Mouse (Mus musculus): ENCODE measurements at regions not wholly inside any gene's neighbourhood (a gene's known extent, or its start where the extent isn't known, plus 50 kb on each side); places are given as distances from the start of the nearest gene placed in this dataset.

DNA sequence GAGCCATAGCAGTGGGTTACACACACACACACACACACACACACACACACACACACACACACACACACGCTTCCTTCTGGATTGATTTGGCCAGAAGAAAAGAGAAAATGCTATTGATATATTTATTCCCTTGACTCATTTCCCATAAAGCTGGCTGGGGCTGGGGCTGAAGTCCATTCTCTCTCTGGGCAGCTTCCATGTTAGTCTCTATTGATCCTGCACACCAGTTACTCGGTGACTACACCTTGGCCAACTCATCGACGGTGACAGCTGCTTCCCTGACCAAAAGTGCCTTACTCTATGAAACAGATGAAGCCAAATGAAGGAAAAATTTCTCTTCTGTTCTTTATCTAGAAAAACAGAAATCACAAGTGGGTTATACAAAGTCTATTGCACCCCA lies 82.1 kb downstream of the Snx18 start:
- no peak overlapping the region for H3K4me3 ChIP-seq (replicated peaks)
- TF ChIP-seq GATA1 (IDR thresholded peaks at IDR 0.05; ENCODE audit: borderline replicate concordance, low read length) (no peak), FLI1 (IDR thresholded peaks at IDR 0.05; ENCODE audit: low read length) (no peak)
- H3K4me1 ChIP-seq: no peaks in the 10 kb centered on the region
- no peaks in the 10 kb centered on the region for H3K36me3 ChIP-seq (replicated peaks; ENCODE audit: low read length)
- H3K27me3 ChIP-seq (replicated peaks): no peaks in the 10 kb centered on the region
- peaks cover 19% of the 10 kb centered on the region for H3K9me3 ChIP-seq

DNA sequence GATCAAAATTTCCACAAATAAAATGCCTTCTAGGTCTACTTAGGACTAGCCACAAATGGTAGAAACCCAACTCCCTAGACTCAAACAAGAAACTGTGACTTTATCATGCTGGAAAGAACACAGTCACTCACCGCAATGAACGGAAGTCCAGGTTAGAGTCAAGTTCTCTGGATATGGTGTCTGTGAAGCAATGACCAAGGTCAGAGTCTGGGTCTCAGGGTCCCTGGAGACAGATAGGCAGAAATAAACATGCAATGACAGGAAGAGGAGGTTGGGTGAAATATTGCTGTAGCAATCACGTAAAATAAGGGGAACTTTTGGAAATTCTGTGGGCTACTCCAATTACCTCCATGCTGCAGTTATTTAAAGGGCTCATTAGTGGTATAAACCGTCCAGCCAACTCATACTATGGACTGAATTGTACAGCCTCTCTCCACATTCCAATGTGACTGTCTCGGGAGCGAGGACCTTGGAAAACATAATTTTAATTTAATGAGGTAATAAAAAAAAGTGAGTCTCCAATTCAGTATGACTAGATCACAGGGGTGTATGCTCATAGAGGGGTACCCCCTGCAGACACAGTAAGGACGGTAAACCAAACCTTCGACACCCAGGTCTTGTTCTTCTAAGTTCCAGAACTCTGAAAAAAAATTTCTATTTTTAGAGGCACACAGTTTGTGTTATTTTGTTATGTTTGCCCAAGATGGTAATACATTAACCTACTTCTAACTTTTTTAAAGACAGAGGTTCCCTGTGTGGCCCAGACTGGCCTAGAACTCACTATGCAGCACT lies 83.5 kb downstream of the Snx18 start:
- no peaks in the 10 kb centered on the region for H3K4me1 ChIP-seq
- no peaks in the 10 kb centered on the region for H3K27me3 ChIP-seq (replicated peaks)
- TF ChIP-seq GATA1 (IDR thresholded peaks at IDR 0.05; ENCODE audit: borderline replicate concordance, low read length): no peak
- no peak for TF ChIP-seq FLI1 (IDR thresholded peaks at IDR 0.05; ENCODE audit: low read length)
- H3K9me3 ChIP-seq: peaks cover 19% of the 10 kb centered on the region
- H3K36me3 ChIP-seq (replicated peaks; ENCODE audit: low read length): no peaks in the 10 kb centered on the region
- H3K4me3 ChIP-seq (replicated peaks): no peak overlapping the region

DNA sequence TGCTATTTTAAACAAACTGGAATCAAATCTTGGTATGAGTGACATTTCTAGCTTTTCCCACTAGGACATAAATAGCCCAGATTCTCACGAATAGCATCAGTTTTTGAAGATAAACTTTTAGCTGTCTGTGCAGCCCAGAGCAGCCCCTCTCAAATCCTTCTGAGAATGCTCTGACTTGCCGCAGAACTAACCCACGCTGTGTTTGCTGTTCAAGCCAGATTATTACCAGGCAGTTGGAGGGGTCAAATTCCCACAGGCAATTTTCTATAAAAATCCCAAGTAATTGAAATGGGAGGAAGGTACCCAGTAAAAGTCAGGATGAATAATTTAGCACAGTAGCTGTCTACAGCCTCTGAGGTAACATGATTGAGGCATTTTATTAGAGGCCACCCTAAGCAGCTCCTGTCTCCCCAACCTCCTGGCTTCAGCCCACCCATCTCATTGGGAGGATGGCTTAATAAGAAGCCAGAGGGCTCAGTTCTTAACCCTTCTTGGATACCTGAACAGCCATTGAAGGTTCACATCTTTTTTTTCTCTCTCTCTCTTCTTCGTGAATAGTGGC lies 84.4 kb downstream of the Snx18 start:
- Histone ChIP-seq H3K27me3 (replicated peaks) (no peaks in the 10 kb centered on the region), H3K4me1 (no peaks in the 10 kb centered on the region), H3K9me3 (peaks cover 19% of the 10 kb centered on the region), H3K36me3 (replicated peaks; ENCODE audit: low read length) (no peaks in the 10 kb centered on the region), H3K4me3 (replicated peaks) (no peak overlapping the region)
- no peak for TF ChIP-seq GATA1 (IDR thresholded peaks at IDR 0.05; ENCODE audit: borderline replicate concordance, low read length)
- no peak for TF ChIP-seq FLI1 (IDR thresholded peaks at IDR 0.05; ENCODE audit: low read length)

DNA sequence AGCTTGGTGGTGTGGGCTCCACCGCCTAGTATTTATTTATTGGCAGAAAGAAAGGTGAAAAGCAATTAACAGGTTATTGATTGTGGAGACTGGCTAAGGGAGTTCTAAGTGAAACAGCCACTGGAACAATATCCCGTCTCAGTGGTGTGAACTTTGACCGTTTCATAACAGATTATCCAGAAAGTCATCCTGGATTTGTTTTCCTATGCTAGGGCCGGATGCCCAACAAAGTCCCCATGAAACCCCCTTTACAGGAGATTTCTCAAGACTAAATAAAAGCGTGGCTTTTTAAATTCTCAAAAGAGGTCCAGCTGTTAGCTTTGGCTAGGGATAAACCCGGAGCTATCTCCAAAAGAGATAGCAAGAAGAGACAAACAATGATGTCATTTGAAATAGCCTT lies 91.4 kb downstream of the Snx18 start:
- no peaks in the 10 kb centered on the region for H3K27me3 ChIP-seq (replicated peaks)
- TF ChIP-seq FLI1 (IDR thresholded peaks at IDR 0.05; ENCODE audit: low read length) (no peak), GATA1 (IDR thresholded peaks at IDR 0.05; ENCODE audit: borderline replicate concordance, low read length) (no peak)
- no peak overlapping the region for H3K4me3 ChIP-seq (replicated peaks)
- H3K36me3 ChIP-seq (replicated peaks; ENCODE audit: low read length): no peaks in the 10 kb centered on the region
- peaks cover 13% of the 10 kb centered on the region for H3K9me3 ChIP-seq
- H3K4me1 ChIP-seq: no peaks in the 10 kb centered on the region

DNA sequence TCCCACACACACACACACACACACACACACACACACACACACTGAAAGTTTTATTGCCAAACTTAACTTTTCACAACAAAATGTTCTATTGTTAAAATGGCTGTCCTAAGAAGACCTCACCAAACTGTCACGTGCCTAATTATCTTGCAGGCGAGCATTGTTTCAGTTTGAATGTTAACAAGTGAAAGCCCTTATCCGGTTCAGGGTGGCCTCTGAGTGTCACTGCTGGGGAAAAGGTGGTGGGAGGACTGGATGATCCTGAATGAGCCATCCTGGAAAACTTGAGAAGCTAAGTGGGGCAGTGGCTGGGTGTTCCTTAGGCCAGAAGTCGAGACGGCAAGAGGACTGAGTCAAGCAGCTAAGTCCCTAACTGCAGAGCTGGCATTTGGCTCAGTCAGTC lies 94.9 kb downstream of the Snx18 start:
- H3K4me1 ChIP-seq: no peaks in the 10 kb centered on the region

DNA sequence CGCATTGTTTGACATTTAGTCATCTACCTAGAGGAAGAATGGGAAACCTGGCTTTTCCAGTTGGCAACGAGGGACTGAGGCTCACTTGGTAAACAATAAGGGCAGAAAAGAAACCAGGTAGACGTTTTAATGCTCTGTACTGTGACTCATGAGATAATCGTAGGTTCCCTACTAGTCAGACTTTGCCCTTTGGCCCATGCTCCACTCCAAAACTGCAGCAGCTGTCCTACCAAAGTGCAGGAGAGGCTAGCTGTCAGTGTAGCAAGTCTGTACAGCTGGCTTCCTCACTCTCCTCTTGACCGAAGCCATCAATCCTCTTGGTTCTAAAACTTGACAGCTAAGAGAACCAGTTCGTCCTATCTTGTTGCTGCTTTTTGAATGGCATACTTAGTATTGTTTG lies 100.2 kb downstream of the Snx18 start:
- Histone ChIP-seq H3K4me1 (peaks cover 6% of the 10 kb centered on the region; the same call in 1 of the 2 replicates), H3K9me3 (peaks cover 20% of the 10 kb centered on the region; the same call in 1 of the 2 replicates), H3K36me3 (replicated peaks; ENCODE audit: low read length) (no peaks in the 10 kb centered on the region), H3K27me3 (replicated peaks) (no peaks in the 10 kb centered on the region), H3K4me3 (replicated peaks) (no peak overlapping the region)
- TF ChIP-seq GATA1 (IDR thresholded peaks at IDR 0.05; ENCODE audit: borderline replicate concordance, low read length) (no peak), FLI1 (IDR thresholded peaks at IDR 0.05; ENCODE audit: low read length) (no peak)

More for the DNA sequence above, 94.9 kb downstream of the Snx18 start:
- Histone ChIP-seq H3K27me3 (replicated peaks) (no peaks in the 10 kb centered on the region), H3K36me3 (replicated peaks; ENCODE audit: low read length) (no peaks in the 10 kb centered on the region), H3K9me3 (peaks cover 17% of the 10 kb centered on the region), H3K4me3 (replicated peaks) (no peak overlapping the region)
- TF ChIP-seq FLI1 (IDR thresholded peaks at IDR 0.05; ENCODE audit: low read length) (no peak), GATA1 (IDR thresholded peaks at IDR 0.05; ENCODE audit: borderline replicate concordance, low read length) (no peak)

DNA sequence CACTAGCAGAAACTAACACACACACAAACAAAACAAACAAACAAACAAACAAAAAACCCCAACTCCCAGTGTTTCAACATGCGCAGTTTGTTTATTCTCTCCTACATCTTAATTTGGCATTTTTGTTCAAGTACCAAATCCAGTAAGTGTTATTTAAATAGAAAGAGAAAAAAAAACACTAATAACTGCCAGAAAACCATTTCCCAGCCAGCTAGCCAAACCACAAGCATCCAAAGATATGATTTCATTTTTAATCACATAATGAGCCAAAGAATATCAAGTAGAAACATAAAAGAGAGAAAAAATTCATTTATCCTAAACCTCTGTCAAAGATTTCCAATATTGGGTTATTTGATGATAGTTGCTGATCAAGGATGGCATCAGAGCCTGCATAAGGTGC lies 102.3 kb downstream of the Snx18 start:
- H3K9me3 ChIP-seq: peaks cover 15% of the 10 kb centered on the region; the same call in 1 of the 2 replicates
- H3K36me3 ChIP-seq (replicated peaks; ENCODE audit: low read length): no peaks in the 10 kb centered on the region
- TF ChIP-seq FLI1 (IDR thresholded peaks at IDR 0.05; ENCODE audit: low read length) (no peak), GATA1 (IDR thresholded peaks at IDR 0.05; ENCODE audit: borderline replicate concordance, low read length) (no peak)
- H3K27me3 ChIP-seq (replicated peaks): no peaks in the 10 kb centered on the region
- peaks cover 6% of the 10 kb centered on the region; the same call in 1 of the 2 replicates for H3K4me1 ChIP-seq
- H3K4me3 ChIP-seq (replicated peaks): no peak overlapping the region

DNA sequence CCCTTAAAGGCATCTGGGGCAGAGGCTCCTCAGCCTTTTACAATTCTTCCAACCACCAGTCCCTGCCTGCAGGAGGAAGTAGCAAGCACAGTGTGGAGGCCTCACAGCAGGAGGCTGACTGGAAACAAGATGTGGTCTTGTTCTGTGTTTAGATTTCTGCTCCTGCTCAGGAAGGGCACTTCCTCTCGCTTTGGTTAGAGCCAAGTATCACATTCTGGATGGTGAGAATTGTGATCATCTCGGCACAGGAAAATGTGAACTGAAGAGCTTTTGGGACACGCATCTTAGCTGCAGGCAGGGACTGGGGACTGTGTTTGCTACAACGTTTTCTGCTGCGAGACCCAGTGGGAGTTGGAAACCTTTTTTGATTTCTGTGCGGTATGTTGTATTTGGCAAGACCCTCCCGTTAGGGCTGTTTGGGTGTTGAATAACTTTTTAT lies 103.2 kb downstream of the Snx18 start:
- peaks cover 15% of the 10 kb centered on the region; the same call in 1 of the 2 replicates for H3K9me3 ChIP-seq

DNA sequence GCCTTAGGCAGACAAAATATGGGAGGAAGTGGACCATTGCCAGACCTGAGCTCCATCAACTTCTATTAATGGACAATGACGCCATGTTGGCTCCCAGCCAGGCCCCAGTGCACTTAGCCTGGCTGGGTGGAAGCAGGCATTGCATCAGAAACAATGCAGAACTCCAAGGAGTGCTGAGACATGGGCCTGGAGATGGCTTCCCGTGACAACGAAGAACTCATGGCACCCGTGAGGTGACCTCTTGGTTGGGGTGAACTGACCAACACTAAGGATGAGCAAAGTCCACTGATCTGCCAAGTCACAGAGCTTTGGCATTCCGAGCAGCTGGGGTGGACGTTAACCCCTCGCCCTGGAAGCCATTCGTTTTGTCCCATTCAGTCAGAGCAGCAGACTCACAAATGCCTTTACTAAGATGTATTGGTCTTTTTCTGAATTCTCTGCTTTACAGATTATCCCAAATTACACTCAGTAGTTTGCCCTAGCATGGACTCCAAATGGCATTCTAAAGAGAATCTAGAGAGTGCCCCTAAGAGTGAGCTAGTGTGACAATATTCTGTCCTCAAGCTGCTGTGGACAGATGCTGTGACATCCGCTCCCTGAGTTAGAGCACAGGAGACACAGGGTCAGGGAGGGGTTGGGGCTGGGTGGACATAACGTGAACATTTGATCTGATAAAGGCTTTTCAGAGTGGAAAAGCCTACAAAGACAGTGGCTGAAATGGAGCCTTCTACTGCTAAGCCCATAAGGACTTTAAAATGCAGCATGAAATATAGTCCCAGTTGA lies 108.8 kb downstream of the Snx18 start:
- Histone ChIP-seq H3K4me1 (no peaks in the 10 kb centered on the region; the same call in 1 of the 2 replicates), H3K9me3 (peaks cover 36% of the 10 kb centered on the region), H3K4me3 (replicated peaks) (no peak overlapping the region), H3K27me3 (replicated peaks) (no peaks in the 10 kb centered on the region), H3K36me3 (replicated peaks; ENCODE audit: low read length) (no peaks in the 10 kb centered on the region)
- TF ChIP-seq FLI1 (IDR thresholded peaks at IDR 0.05; ENCODE audit: low read length) (no peak), GATA1 (IDR thresholded peaks at IDR 0.05; ENCODE audit: borderline replicate concordance, low read length) (no peak)

More for the DNA sequence above, 103.2 kb downstream of the Snx18 start:
- no peak for TF ChIP-seq FLI1 (IDR thresholded peaks at IDR 0.05; ENCODE audit: low read length)
- TF ChIP-seq GATA1 (IDR thresholded peaks at IDR 0.05; ENCODE audit: borderline replicate concordance, low read length): no peak
- peaks cover 6% of the 10 kb centered on the region; the same call in 1 of the 2 replicates for H3K4me1 ChIP-seq
- H3K36me3 ChIP-seq (replicated peaks; ENCODE audit: low read length): no peaks in the 10 kb centered on the region
- H3K4me3 ChIP-seq (replicated peaks): peak overlapping the region; percentile 50
- H3K27me3 ChIP-seq (replicated peaks): no peaks in the 10 kb centered on the region
